In the genomic region with DNA sequence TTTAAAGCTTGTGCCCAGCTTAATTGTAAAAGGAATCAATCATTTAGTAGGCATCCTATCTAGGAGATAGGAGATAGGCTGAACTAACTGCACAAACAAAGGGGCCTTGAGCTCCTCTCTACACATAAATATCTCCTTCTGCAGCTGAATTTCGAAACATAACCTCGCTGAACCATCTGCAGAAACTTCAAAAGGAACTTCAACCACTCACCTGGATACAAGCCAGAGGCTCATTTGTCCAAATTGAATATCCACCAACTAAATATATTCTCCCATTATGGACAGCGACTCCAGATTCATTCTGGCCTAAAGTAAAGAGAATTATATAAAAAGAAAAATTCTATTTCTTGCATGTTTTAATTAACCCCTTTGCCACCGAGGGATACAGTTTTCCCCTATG, we compare ENCODE assay signal across 22 mouse cellular contexts.
DNase-seq lines count a peak whose midpoint lies in the region; ATAC-seq lines count a peak whose summit lies in the region.
"Had no signal": no experiment of that assay in that cellular context is flagged by ENCODE, and none has a peak within 500 bp of the region (broad histone marks: within the 10 kb centered on the region; RNA-seq: fewer than 3 reads in every experiment).

No protein-coding gene starts in this region.

- H3K9me3 ChIP-seq in hindbrain, embryonic 12.5 days (replicated peaks): no peaks in the 10 kb centered on the region
- H3K9me3 ChIP-seq: forebrain, embryonic 15.5 days; G1E; heart, embryonic 15.5 days; hindbrain, embryonic 10.5 days; hindbrain, embryonic 15.5 days had no signal

- no peak overlapping the region for H3K27ac ChIP-seq in hindbrain, embryonic 12.5 days
- H3K27ac ChIP-seq: forebrain, embryonic 15.5 days; heart, adult 2 months; heart, embryonic 15.5 days; hindbrain, embryonic 10.5 days; hindbrain, embryonic 15.5 days had no signal

- no peak overlapping the region for H3K4me2 ChIP-seq in hindbrain, embryonic 12.5 days (replicated peaks)
- H3K4me2 ChIP-seq: forebrain, embryonic 15.5 days; heart, embryonic 11.5 days; heart, embryonic 15.5 days; hindbrain, embryonic 15.5 days had no signal

- H3K27me3 ChIP-seq in hindbrain, embryonic 12.5 days: no peaks in the 10 kb centered on the region
- H3K27me3 ChIP-seq: forebrain, embryonic 15.5 days; heart, embryonic 15.5 days; hindbrain, embryonic 15.5 days had no signal

- H3K36me3 ChIP-seq in hindbrain, embryonic 12.5 days: no peaks in the 10 kb centered on the region
- H3K36me3 ChIP-seq: forebrain, embryonic 15.5 days; G1E; heart, embryonic 15.5 days; hindbrain, embryonic 10.5 days; hindbrain, embryonic 15.5 days had no signal

- WGBS in hindbrain, embryonic 12.5 days: 77% methylated on average over 4 of the region's 4 CpGs

- no peak overlapping the region for H3K4me3 ChIP-seq in hindbrain, embryonic 12.5 days
- H3K4me3 ChIP-seq: forebrain, embryonic 15.5 days; heart, adult 2 months; heart, embryonic 15.5 days; hindbrain, embryonic 10.5 days; hindbrain, embryonic 15.5 days had no signal

- peak; percentile 15 for DNase-seq in adrenal gland, adult 8-10 months
- DNase-seq in adrenal gland, adult 18-20 months (ENCODE audit: low spot score in 2 of 2): no peak
- peak; percentile 41 for DNase-seq in ovary, adult 18-20 months (ENCODE audit: low spot score)
- DNase-seq in ovary, postnatal 36 days (ENCODE audit: low spot score): no peak
- peak; percentile 36 for DNase-seq in NIH3T3 (ENCODE audit: low read depth)
- no peak for DNase-seq in heart, adult 11 months
- DNase-seq: B cell, adult 2 months; cerebellum, adult 18-20 months; cerebellum, adult 9-11 months; gastrocnemius, postnatal 10 days; heart, adult 2 months; heart, postnatal 14 days; kidney, adult 9 months had no signal

- H3K9ac ChIP-seq in hindbrain, embryonic 12.5 days: no peak overlapping the region
- H3K9ac ChIP-seq: forebrain, embryonic 15.5 days; heart, embryonic 15.5 days; hindbrain, embryonic 15.5 days had no signal

- H3K4me1 ChIP-seq in hindbrain, embryonic 12.5 days: peaks cover 7% of the 10 kb centered on the region

- no peak for ATAC-seq in hindbrain, embryonic 12.5 days (ENCODE audit: low FRiP score)
- ATAC-seq: CD4-positive, CD25-positive, alpha-beta regulatory T cell, adult 4 months; forebrain, embryonic 15.5 days; intestine, postnatal 0 days had no signal

Comparison
In these comparisons a context has a peak if more than half of its experiments do, and no peak if none do; other contexts are left out.
1. DNase-seq: peak in adrenal gland, adult 8-10 months (single experiment), ovary, adult 18-20 months (single experiment) and NIH3T3 (single experiment); none in adrenal gland, adult 18-20 months (0 of 2), ovary, postnatal 36 days (single experiment) and heart, adult 11 months (single experiment).